Mouse (Mus musculus): ENCODE data around the gene Ldlrad1.

The Ldlrad1 gene

DNA sequence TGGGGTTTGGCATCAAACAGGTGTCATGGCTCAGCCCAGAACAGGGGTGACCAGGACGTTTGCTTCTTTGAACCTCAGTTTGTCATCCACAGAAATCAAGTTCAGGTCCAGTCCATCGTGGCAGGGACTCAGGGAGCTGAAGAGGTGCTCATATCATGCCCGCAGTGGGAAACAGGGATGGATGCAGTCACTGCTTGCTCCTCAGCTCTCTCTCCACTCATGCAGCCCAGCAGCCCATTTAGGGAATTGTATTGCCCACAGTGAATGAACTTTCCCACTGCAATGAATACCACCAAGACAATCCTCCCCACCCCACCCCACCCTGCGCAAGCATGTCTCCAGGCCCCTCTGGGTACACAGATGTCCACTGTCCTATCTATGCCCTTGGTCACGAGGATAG is 3.0 kb downstream of the Ldlrad1 start:
- DNase-seq, result no peak

DNA sequence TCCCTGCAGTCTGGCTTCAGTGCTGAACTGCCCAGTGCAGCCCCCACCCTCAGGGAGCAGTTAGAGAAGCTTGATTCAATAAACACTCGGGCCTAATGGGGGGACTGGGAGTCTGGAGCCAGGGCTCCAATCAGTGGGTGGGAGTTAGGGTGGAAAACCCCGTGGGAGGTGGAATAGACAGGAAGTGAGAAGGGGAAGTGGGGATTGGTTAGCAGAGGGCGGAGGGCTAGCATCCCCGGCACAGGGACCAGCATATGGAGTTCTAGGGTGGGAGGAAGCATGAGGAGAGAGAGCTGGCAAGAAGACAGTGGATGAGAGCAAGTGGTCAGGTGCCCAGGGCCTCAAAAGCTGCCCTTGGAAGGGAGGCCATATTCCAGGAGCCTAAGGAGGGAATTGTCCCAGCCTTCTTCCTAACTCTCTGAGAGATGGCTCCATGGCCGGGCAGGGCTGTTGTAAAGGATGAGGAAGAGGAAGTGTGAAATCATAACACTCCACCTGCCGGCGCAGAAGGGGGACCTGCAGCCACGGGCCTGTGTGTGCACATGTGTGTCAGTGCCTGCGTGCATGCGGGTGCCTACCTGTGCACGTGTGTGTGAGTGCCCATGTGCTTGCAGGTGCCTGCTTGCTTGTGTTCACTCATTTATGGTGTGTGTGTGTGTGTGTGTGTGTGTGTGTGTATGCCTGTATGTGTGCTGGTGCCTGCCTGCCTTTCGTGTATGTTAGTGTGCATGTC is 4.5 kb downstream of the Ldlrad1 start:
- DNase-seq, result no peak

- DNase-seq, result no peak
Observed at GRCm38 (mm10) chr4:107217574-107217973, 8.6 kb downstream of the Ldlrad1 start.

- DNase-seq, result no peak
Observed at GRCm38 (mm10) chr4:107221524-107221923, 12.5 kb downstream of the Ldlrad1 start.

- peak; percentile 46 for DNase-seq
Observed at GRCm38 (mm10) chr4:107223225-107224204, 14.5 kb downstream of the Ldlrad1 start.

DNA sequence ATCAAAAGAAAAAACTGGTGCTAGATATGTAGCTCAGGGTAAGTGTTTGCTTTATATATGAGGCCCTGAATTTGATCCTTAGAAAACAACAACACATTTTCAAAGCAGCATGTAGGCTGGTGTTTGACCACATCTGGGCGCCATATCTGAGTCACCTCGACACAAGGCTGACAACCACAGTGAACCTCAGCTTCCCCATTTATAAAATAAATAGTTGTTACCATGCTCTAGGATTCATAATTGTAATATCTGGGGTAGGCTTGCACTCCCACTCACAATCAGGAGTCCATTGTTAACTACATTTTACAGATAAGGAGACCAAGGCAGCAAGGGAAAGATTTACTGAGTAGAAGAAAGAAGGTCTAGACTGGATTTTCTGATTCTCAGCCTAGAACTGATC is 17.3 kb downstream of the Ldlrad1 start:
- DNase-seq, result no peak

- no peak for DNase-seq
Observed at GRCm38 (mm10) chr4:107232219-107232618, 23.2 kb downstream of the Ldlrad1 start.

DNA sequence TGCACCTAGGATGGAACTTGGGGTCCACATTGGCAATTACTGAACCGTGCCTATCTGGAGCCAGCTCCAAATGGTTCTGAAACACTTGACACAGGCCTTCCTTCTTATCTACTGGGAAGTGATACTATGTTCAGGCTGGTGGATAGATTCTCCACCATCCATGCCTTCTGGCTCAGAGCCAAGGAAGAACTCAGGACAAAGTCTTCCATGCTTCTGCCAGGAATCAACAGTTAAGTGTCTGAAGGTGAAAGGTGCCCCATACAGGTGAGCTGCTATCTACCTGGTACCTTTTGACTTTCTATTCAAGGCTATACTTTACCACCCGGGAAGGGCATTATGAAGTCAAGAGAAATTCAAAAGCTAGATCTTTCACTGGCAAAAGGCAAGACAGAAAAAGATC is 29.3 kb downstream of the Ldlrad1 start:
- no peak for DNase-seq

- DNase-seq, result no peak
Observed at GRCm38 (mm10) chr4:107240196-107240595, 31.2 kb downstream of the Ldlrad1 start.

DNA sequence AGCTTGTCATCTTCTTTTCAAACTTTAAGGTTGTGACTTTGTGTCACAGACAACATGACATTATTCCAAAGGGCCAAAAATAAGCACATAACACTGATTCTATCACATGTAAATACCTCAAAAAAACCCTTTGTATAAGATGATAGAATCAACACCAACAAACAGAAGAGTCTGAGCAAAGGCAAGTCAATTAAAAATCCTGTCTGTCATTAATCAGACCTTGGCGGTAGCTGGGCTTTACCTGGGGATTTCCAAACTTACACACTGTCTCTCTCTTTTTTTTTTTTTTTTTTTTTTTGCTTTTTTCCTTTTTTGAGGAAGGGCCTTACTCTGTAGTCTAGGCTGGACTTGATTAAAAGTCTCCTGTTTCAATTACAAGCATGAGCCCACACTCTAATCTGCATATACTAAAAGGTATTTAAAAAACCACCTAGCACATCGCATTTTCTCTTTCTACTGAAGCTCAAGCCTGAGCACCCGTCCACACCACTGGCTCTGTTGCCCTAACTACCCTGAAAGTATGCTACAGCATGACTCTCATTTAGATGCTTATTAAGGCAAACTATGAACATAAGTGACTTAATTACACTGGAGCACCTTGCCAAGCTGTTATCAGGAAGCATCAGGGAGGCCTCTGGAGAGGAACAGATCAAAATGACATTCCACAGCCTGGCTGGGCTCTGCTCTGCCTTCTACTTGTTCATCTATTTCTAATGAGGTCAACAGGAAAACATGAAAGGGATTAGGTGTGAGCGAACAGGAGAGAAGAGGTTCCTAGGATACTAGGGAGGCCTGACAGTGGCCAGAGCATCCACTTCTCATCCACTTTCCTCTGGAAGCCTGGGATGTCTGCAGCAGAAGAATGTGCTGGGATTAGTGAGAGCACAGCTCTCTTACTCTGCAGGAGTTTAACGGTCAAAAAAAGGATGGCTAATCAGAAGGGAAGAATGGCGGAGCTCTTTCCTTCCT is 34.7 kb downstream of the Ldlrad1 start:
- no peak for DNase-seq

- no peak for DNase-seq
Observed at GRCm38 (mm10) chr4:107245368-107245767, 36.4 kb downstream of the Ldlrad1 start.

- DNase-seq, result no peak
Observed at GRCm38 (mm10) chr4:107246040-107246439, 37.1 kb downstream of the Ldlrad1 start.

DNA sequence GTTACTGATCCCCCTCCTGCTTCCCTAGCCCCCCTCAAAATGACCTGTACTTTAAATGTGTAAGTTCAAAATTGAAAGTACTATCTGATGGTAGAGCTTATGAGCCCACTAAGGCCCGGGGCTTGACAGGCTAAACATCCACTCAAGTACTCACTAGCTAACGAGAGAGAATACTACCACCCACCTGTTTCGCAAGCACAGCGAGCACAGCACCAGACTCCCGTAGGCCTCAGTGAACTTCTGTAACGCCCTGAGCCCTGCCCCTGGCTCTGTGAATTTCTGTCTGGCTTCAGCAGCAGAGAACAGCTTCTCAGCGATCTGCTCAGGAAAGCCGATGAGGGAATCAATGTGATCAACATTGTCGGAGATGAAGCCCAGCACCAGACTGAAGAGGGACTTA is 38.1 kb downstream of the Ldlrad1 start:
- DNase-seq, result no peak

GRCm38 (mm10) chr4:107248061-107248460 is 39.1 kb downstream of the Ldlrad1 start:
- DNase-seq, result no peak

DNA sequence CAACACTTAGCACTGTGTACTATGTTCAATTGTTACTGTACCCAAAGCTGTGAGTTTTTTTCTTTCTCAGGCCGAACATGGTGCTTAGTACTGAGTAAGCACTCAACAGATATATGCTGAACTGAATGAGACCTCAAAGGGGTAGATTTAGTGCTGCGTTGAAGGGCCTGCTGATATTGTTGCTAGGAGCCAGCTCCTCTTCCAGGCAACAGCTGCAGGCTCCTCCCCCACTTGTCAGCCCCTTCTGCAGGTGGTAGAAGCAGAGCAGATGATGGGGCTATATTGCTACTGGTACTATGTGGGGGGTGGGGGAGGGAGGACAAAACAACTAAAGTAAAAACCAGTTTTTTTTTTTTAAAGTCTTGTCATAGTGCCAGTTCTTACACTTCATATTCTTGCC is 40.5 kb downstream of the Ldlrad1 start:
- peak; percentile 33 for DNase-seq

DNA sequence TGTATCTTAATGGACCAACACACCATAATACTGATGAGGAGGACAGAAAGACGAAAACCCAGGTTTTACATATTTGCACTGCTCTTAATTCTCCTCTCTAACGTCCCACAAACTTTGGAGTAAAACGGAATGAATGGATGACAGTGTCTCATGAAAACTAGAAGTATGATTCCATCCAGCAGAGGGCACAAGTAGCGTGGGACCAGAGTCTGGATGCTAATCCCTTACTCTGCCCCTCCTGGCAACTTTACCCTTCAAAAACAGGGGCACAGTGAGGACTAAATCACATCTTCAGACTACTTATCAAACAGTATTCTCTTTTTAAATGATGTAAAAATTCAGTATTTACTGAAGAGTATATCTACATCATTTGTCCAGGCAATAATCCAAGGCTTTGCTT is 41.5 kb downstream of the Ldlrad1 start:
- peak; percentile 30 for DNase-seq

- DNase-seq, result no peak
Observed at GRCm38 (mm10) chr4:107252522-107252921, 43.5 kb downstream of the Ldlrad1 start.

DNA sequence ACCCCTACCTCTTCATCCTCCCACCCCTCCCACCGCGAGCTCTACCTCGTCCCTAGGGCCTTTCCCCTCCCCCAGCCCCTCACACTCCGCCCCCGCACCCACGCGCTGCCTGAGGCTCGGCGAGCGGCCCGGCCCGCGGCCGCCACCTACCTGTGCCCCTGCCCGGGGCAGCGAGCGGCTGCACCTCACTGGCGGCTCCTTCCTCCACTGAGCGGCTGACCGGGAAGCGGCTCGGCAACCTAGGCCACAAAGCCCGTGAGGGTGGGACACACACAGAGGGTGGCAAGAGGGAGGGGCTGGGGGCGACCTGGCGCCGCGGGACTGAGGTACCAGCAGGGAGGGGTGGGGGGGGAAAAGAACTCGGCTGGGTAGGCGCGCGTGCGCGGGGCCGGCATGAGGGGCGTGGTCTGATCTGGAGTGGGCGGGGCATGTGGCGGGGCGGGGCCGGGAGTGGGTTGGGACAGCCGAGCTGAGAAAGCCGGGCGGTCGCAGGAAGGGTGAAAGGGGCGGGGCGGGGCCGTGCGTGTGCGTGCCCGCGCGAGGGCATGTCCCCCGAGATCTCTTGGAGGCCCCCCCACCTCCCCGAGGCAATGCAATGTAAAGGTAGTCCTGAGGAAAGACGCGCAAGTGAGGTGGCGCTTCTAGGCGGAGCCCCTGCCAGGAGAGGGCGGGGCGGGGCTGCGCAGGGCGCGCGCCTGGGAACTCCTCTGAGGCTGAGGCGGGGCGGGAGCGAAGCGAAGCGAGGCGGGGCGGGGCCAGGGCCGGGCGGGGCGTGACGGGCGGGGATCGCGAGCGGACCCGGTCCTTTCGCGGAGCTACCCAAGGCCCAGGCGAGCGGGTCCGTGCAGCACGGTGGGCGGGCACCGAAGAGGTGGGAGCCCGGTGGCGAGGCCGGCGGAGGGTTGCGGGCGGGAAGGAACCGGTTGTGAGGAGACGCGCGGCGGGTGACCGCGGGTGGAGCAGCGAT is 44.4 kb downstream of the Ldlrad1 start, which contains the start of the genes Lrrc42 and Hspb11:
Gene Lrrc42, minus strand, starts transcription at position 408 of the 967 bp plus-strand sequence.
Gene Hspb11, plus strand, starts transcription at position 469 of the 967 bp plus-strand sequence.
- peak; percentile 95 for DNase-seq

DNA sequence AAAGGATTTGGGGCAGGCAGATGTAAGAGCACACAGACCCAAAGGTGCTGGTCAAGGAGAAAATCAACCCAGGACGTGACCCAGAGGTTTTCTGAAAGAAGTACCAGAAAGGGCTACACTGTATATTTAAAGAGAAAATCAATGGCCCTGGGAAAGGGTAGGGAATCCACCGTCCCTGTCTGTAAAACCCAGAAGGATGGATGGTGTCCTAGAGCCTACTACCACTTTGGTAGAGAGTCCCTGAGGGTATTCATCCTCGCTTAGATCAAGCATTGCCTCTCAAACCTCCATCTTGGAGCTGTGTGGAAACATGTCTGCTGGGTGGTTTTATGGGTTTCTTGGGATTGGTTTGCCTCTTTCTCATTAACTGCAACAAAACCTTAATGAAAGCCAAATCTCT is 45.4 kb downstream of the Ldlrad1 start:
- DNase-seq, result no peak

DNA sequence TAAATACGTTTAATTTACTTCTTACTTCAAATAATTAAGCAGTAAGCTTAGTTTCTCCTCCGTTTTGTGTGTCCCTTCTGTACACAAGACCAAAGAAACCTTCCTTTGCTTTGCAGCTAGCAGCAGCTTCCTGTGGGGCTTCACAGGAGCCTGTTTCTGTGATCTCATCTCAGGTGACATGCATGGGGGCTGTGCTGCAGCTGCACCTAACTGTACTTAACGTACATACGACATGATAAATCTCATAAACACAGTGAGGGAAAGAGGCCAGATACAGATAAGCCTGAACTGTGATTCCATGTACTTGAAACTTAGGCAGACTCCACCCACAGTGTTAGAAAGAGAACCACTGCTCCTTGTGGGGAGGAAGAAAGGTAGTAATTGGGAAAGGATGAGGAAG is 51.0 kb downstream of the Ldlrad1 start:
- no peak for DNase-seq

All from layer of hippocampus, adult 9-11 months (tissue).